Mouse (Mus musculus) limb, embryonic 14.5 days (tissue): Measurements from ENCODE around the gene BC048403. TPM values are rescaled to one million over a fixed set of nuclear protein-coding genes. Genes with fewer than 3 reads are reported as not detected.
"Not testable (repeated sequence)": the region's sequence is repeated elsewhere in the genome, so short reads cannot be mapped to it uniquely, and the experiment has no call there.

ENCODE experiments used
- ATAC-seq: fragments of 200-750 bp; cut with Nextera tagmentation; 2 replicates; pipeline ENCODE4 v1.8.0; 2017; ENCODE audit warnings: low read depth, moderate number of reproducible peaks, moderate TSS enrichment; ENCODE audit not compliant: low FRiP score
- DNase-seq: peaks from one replicate; pipeline ENCODE4 v3.0.0-alpha.2; 2015; ENCODE audit warnings: low spot score
- H3K27ac ChIP-seq: fragments of 300-500 bp; sonication (generic); replicated peaks from 2 replicates; pipeline ENCODE4 v1.5.1; 2014; ENCODE audit warnings: low read depth, mild to moderate bottlenecking, low read length, moderate library complexity, mixed read lengths
- H3K27me3 ChIP-seq: fragments of 300-500 bp; sonication (generic); 2 replicates; pipeline ENCODE4 v1.6.1; 2014; ENCODE audit warnings: low read length, mixed read lengths; ENCODE audit not compliant: control insufficient read depth, insufficient read depth
- H3K36me3 ChIP-seq: fragments of 300-500 bp; sonication (generic); 2 replicates; pipeline ENCODE4 v1.6.1; 2014; ENCODE audit warnings: mild to moderate bottlenecking, low read length, moderate library complexity, mixed read lengths; ENCODE audit not compliant: control insufficient read depth, insufficient read depth
- H3K4me1 ChIP-seq: fragments of 300-500 bp; sonication (generic); 2 replicates; pipeline ENCODE4 v1.6.1; 2014; ENCODE audit warnings: antibody characterized with exemption, low read length, mixed read lengths; ENCODE audit not compliant: control insufficient read depth, insufficient read depth
- H3K4me2 ChIP-seq: fragments of 300-500 bp; sonication (generic); replicated peaks from 2 replicates; pipeline ENCODE4 v1.6.1; 2014; ENCODE audit warnings: low read depth, mild to moderate bottlenecking, low read length, moderate library complexity; ENCODE audit not compliant: severe bottlenecking
- H3K4me3 ChIP-seq: fragments of 300-500 bp; sonication (generic); replicated peaks from 2 replicates; pipeline ENCODE4 v1.5.1; 2014; ENCODE audit warnings: low read length
- H3K9ac ChIP-seq: fragments of 300-500 bp; sonication (generic); 2 replicates; pipeline ENCODE4 v1.6.1; 2014; ENCODE audit warnings: mild to moderate bottlenecking, low read depth, low read length, moderate library complexity; ENCODE audit not compliant: severe bottlenecking
- H3K9me3 ChIP-seq: fragments of 300-500 bp; sonication (generic); 2 replicates; pipeline ENCODE4 v1.6.1; 2016; ENCODE audit warnings: low read length; ENCODE audit not compliant: control insufficient read depth
- POLR2A ChIP-seq: fragments of 200-500 bp; IDR thresholded peaks from 2 replicates; pipeline ENCODE4 v1.8.0; 2012; ENCODE audit warnings: inconsistent platforms, mild to moderate bottlenecking, moderate library complexity, borderline replicate concordance; ENCODE audit not compliant: insufficient read depth, insufficient read length; ENCODE audit errors: extremely low read depth
- WGBS: fragments of 180-500 bp; shearing (Covaris S2); extraction: QIAGEN DNeasy Blood & Tissue Kit; methylation state at CpG from one replicate; pipeline ENCODE4 v1.1.7; 2014; 5-methylcytosine and 5-hydroxymethylcytosine counted together
- polyA plus RNA-seq, 2 experiments: library from polyadenylated mRNA; depleted of rRNA in 1 of 2; stranded (reverse) in 1 of 2; unstranded in 1 of 2; fragments of >200 nt; fragmentation: Nextera tagmentation in 1 of 2; extraction: Ambion mirVana in 1 of 2; gene quantifications; 2 replicates each; pipeline versions ENCODE4 v1.2.1 to v1.2.3; 2012 to 2014

Gene BC048403
- polyA plus RNA-seq, 2 experiments = 3.9 to 5.5 TPM

GRCm38 (mm10) chr10:121759095-121759494 lies 19.4 kb downstream of the BC048403 start:
- no peaks in the 10 kb centered on the region for H3K27me3 ChIP-seq
- H3K9me3 ChIP-seq = no peaks in the 10 kb centered on the region
- WGBS = 62% methylated on average over 8 of the region's 8 CpGs
- ATAC-seq = no peak
- H3K9ac ChIP-seq = no peak overlapping the region
- H3K4me1 ChIP-seq = no peaks in the 10 kb centered on the region
- TF ChIP-seq POLR2A = no peak
- no peak overlapping the region for H3K27ac ChIP-seq
- no peak overlapping the region for H3K4me2 ChIP-seq
- H3K36me3 ChIP-seq = no peaks in the 10 kb centered on the region
- no peak for DNase-seq
- no peak overlapping the region for H3K4me3 ChIP-seq

GRCm38 (mm10) chr10:121762141-121762540 lies 22.4 kb downstream of the BC048403 start:
- TF ChIP-seq POLR2A = no peak
- Histone ChIP-seq H3K27ac (no peak overlapping the region), H3K27me3 (no peaks in the 10 kb centered on the region), H3K4me1 (no peaks in the 10 kb centered on the region), H3K9ac (no peak overlapping the region), H3K9me3 (no peaks in the 10 kb centered on the region), H3K4me3 (no peak overlapping the region), H3K36me3 (no peaks in the 10 kb centered on the region), H3K4me2 (no peak overlapping the region)
- ATAC-seq (no peak; the same call in 1 of the 2 replicates), DNase-seq (peak; percentile 41)
- 59% methylated on average over 9 of the region's 9 CpGs for WGBS

- DNase-seq (no peak), ATAC-seq (no peak)
- H3K27ac ChIP-seq = no peak overlapping the region
- no peak for TF ChIP-seq POLR2A
- 95% methylated on average over 8 of the region's 13 CpGs for WGBS
- H3K4me3 ChIP-seq = no peak overlapping the region
- no peaks in the 10 kb centered on the region for H3K9me3 ChIP-seq
- H3K27me3 ChIP-seq = no peaks in the 10 kb centered on the region
- H3K4me2 ChIP-seq = no peak overlapping the region
- no peaks in the 10 kb centered on the region for H3K4me1 ChIP-seq
- H3K36me3 ChIP-seq = no peaks in the 10 kb centered on the region
- no peak overlapping the region for H3K9ac ChIP-seq
These were observed 23.5 kb downstream of the BC048403 start for GRCm38 (mm10) chr10:121763191-121763590.

DNA sequence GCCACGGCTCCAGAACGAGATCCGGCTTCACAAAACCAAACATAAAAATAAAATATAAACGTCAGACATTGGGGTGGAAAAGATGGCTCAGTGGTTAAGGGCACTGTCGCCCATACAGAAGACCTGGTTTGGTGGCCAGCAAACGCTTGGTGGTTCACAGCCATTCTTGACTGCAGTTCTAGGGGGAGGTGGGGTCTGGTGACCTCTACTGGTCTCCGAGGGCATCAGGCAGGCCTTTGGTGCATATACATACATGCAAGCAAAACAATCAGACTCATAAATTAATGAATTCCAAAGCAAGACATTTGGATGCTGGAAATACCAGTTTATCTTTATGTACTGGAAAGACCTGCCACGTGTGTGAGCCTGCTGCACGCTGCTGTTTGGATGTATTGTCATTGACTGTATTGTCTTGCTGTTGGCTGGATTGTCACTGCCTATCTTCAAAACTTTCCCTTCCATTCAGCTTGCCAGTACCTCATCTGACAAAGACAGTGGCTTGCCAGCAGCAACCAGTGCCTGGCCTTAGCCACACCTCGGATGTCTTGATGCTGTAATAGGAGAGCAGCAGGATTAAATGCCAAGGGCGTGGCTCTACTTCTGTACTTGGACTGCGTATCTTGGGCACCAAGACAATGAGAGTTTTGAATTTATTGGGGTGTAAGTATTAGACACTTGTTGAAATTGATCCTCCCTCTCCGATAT lies 24.9 kb downstream of the BC048403 start:
- Histone ChIP-seq H3K9me3 (no peaks in the 10 kb centered on the region), H3K9ac (no peak overlapping the region), H3K27ac (no peak overlapping the region), H3K27me3 (no peaks in the 10 kb centered on the region), H3K36me3 (no peaks in the 10 kb centered on the region), H3K4me2 (no peak overlapping the region), H3K4me1 (no peaks in the 10 kb centered on the region), H3K4me3 (no peak overlapping the region)
- DNase-seq = no peak
- ATAC-seq = no peak
- no peak for TF ChIP-seq POLR2A
- WGBS = 78% methylated on average over 13 of the region's 13 CpGs

DNA sequence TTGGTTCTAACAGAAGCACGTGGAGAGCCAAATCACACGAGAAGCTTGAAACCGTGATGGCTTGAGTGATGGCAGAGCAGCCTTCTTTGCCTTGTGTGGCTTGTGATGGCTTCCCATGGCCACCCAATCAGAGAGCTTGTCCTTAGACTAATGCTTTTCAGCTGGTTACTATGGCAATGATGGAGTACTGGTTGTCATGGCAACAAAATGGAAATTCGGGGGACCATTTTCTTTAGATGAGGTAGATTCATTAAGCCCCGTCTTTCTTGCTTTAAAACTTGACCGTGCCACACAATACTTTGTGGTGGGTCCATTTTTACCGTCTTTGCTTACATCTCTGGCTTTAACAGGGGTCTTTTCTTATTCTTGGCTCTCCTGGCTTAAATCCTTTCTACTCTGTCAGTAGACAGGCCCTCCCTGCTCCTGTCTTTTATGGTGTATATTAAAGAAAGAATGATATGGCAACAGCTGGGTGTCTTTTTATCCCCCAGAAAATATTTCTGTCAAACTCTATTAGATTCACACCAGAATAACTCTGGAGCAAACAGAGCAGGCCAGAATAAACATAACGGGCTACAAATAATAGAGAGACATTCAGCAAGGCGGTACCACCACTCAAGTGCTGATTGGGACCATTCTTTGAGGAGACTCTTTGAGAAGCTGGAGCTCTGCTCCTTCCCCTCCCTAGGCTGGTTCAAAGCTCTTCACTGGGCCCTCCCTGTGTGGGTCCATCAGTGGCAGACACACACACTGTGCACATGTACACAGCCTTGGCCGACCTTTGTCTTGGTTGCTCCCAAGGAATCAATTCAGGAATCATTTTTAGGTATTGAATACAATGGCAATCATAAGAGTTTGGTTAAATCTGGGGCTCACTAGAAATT lies 25.7 kb downstream of the BC048403 start:
- H3K9ac ChIP-seq = no peak overlapping the region
- no peak for DNase-seq
- H3K9me3 ChIP-seq = no peaks in the 10 kb centered on the region
- H3K27me3 ChIP-seq = no peaks in the 10 kb centered on the region
- 79% methylated on average over 10 of the region's 10 CpGs for WGBS
- no peaks in the 10 kb centered on the region for H3K4me1 ChIP-seq
- H3K36me3 ChIP-seq = no peaks in the 10 kb centered on the region
- no peak for TF ChIP-seq POLR2A
- no peak overlapping the region for H3K4me2 ChIP-seq
- H3K27ac ChIP-seq = no peak overlapping the region
- no peak for ATAC-seq
- no peak overlapping the region for H3K4me3 ChIP-seq

GRCm38 (mm10) chr10:121767295-121767694 lies 27.6 kb downstream of the BC048403 start:
- 82% methylated on average over 3 of the region's 3 CpGs for WGBS
- not testable (repeated sequence) for H3K9me3 ChIP-seq

More at GRCm38 (mm10) chr10:121767295-121767694, 27.6 kb downstream of the BC048403 start:
- not testable (repeated sequence) for DNase-seq, H3K36me3 ChIP-seq, H3K27ac ChIP-seq, H3K4me3 ChIP-seq, H3K4me2 ChIP-seq, H3K4me1 ChIP-seq, ATAC-seq, H3K27me3 ChIP-seq, H3K9ac ChIP-seq
